Mouse (Mus musculus): ENCODE data around the gene Hpf1. TPM values are rescaled to one million over a fixed set of nuclear protein-coding genes. Genes with fewer than 3 reads are reported as not detected.

The Hpf1 gene
- total and polyA plus RNA-seq, 2 experiments from 2014 or later: 47.0 to 110 TPM

GRCm38 (mm10) chr8:60891757-60892156, 1.5 kb downstream of the Hpf1 start:
- Histone ChIP-seq H3K27me3 (ENCODE audit: insufficient read depth, low read length) (no peaks in the 10 kb centered on the region), H3K4me2 (ENCODE audit: low read depth) (no peak overlapping the region), H3K9ac (no peak overlapping the region), H3K9me3 (ENCODE audit: low read length) (no peaks in the 10 kb centered on the region), H3K27ac (ENCODE audit: low read depth, low read length) (no peak overlapping the region), H3K4me1 (ENCODE audit: insufficient read depth) (peaks cover 9% of the 10 kb centered on the region), H3K36me3 (ENCODE audit: insufficient read depth) (no peaks in the 10 kb centered on the region), H3K4me3 (ENCODE audit: low read depth, low read length) (no peak overlapping the region)
- ATAC-seq (no peak), DNase-seq (no peak)
- WGBS: 97% methylated on average over 4 of the region's 4 CpGs
- TF ChIP-seq CTCF (IDR thresholded peaks at IDR 0.05; ENCODE audit: low read depth): no peak

DNA sequence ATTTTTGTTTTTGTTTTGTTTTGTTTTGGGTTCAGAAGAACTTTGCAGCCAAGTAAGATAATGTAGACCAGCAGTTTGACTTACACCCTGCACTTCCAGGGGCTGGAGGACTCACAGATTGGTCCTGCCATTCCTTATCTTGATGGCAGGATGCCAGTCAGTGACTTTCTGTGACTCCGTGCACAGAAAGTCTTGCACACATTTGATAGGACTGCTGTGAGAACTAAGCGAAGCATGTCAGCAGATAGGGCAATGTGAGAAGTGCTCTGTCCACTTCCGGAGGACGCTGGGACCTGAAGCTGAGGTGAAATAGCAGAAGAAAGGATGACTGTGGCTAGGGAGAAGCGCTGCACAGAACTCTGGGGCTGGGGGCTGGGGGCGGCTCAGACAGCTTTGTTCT, 5.7 kb downstream of the Hpf1 start:
- Histone ChIP-seq H3K4me2 (ENCODE audit: low read depth) (no peak overlapping the region), H3K9ac (no peak overlapping the region), H3K36me3 (ENCODE audit: insufficient read depth) (no peaks in the 10 kb centered on the region), H3K9me3 (ENCODE audit: low read length) (no peaks in the 10 kb centered on the region), H3K4me3 (ENCODE audit: low read depth, low read length) (no peak overlapping the region), H3K27me3 (ENCODE audit: insufficient read depth, low read length) (no peaks in the 10 kb centered on the region), H3K27ac (ENCODE audit: low read depth, low read length) (no peak overlapping the region), H3K4me1 (ENCODE audit: insufficient read depth) (peaks cover 8% of the 10 kb centered on the region)
- TF ChIP-seq CTCF (IDR thresholded peaks at IDR 0.05; ENCODE audit: low read depth): no peak
- WGBS: 91% methylated on average over 6 of the region's 6 CpGs
- DNase-seq: no peak
- no peak for ATAC-seq

DNA sequence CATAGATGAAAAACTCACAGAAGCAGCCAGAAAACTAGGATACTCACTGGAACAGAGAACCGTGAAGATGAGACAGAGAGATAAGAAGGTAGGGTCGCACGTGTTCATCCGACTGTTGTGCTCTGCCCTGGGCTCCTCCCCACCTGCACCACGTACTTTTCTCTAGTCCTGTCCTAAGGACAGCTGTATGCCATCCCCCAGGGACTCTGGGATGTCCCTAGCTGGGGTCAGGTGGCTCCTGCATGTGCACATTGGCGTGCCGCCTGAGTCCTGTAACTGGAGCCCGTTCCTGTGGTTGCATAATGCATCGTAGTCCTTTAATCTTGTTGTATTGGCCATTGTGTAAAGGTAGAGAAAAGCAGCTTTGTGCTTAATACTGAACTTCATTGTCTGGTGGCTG, 9.9 kb downstream of the Hpf1 start:
- H3K27ac ChIP-seq (ENCODE audit: low read depth, low read length): no peak overlapping the region
- ATAC-seq: no peak
- no peaks in the 10 kb centered on the region for H3K4me1 ChIP-seq (ENCODE audit: insufficient read depth)
- no peaks in the 10 kb centered on the region for H3K27me3 ChIP-seq (ENCODE audit: insufficient read depth, low read length)
- no peaks in the 10 kb centered on the region for H3K9me3 ChIP-seq (ENCODE audit: low read length)
- 63% methylated on average over 9 of the region's 9 CpGs for WGBS
- no peak for DNase-seq
- H3K4me2 ChIP-seq (ENCODE audit: low read depth): no peak overlapping the region
- no peak overlapping the region for H3K9ac ChIP-seq
- no peak for TF ChIP-seq CTCF (IDR thresholded peaks at IDR 0.05; ENCODE audit: low read depth)
- H3K4me3 ChIP-seq (ENCODE audit: low read depth, low read length): no peak overlapping the region
- peaks cover 4% of the 10 kb centered on the region; the same call in 1 of the 2 replicates for H3K36me3 ChIP-seq (ENCODE audit: insufficient read depth)

DNA sequence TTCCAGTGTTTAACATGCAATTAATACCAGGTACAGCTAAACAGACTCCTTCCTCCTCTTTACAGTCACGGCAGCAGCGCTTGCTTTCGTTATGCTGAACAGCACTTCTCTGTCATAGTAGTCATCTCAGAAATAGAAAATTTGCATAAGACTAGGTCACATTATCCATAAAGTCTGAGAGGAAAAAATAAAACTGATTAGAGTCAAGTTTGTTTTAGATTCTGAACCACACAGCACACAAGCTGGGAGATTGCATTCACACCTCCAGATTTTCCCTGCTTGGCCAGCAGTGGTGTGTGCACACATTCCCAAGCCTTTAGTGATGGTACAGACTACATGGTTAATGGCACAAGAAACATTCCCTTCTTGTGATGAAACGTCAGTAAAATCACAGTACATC, 21.9 kb downstream of the Hpf1 start:
- no peaks in the 10 kb centered on the region for H3K4me1 ChIP-seq (ENCODE audit: insufficient read depth)
- H3K9me3 ChIP-seq (ENCODE audit: low read length): no peaks in the 10 kb centered on the region
- H3K36me3 ChIP-seq (ENCODE audit: insufficient read depth): peaks cover 6% of the 10 kb centered on the region
- 64% methylated on average over 4 of the region's 4 CpGs for WGBS
- DNase-seq (no peak), ATAC-seq (peak; percentile 27)
- no peak for TF ChIP-seq CTCF (IDR thresholded peaks at IDR 0.05; ENCODE audit: low read depth)
- H3K9ac ChIP-seq: no peak overlapping the region
- H3K27me3 ChIP-seq (ENCODE audit: insufficient read depth, low read length): no peaks in the 10 kb centered on the region
- H3K4me2 ChIP-seq (ENCODE audit: low read depth): no peak overlapping the region
- H3K4me3 ChIP-seq (ENCODE audit: low read depth, low read length): no peak overlapping the region
- no peak overlapping the region for H3K27ac ChIP-seq (ENCODE audit: low read depth, low read length)

DNA sequence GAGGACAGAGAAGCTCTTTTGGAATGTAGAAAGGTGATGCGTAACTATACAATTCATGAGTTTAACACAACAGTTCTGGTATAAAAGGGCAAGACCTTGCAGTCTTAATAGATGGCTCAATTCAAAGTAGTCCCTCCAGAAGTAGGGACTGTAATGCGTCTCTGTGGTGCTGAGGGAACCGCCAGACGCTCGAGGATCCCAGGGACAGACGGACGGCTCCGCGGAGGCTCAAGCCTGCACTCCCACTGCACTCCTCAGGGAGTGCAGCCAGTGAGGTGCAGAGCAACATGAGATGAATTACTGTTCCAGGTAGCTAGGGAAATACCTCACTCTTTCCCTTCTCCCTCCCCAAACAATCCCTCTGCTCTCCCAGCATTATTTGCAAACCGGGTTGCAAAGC, 22.3 kb downstream of the Hpf1 start:
- H3K27me3 ChIP-seq (ENCODE audit: insufficient read depth, low read length): no peaks in the 10 kb centered on the region
- H3K9ac ChIP-seq: no peak overlapping the region
- H3K36me3 ChIP-seq (ENCODE audit: insufficient read depth): peaks cover 6% of the 10 kb centered on the region
- no peak overlapping the region for H3K27ac ChIP-seq (ENCODE audit: low read depth, low read length)
- WGBS: 58% methylated on average over 10 of the region's 10 CpGs
- ATAC-seq (no peak), DNase-seq (no peak)
- no peaks in the 10 kb centered on the region for H3K4me1 ChIP-seq (ENCODE audit: insufficient read depth)
- H3K4me2 ChIP-seq (ENCODE audit: low read depth): no peak overlapping the region
- no peak overlapping the region for H3K4me3 ChIP-seq (ENCODE audit: low read depth, low read length)
- no peak for TF ChIP-seq CTCF (IDR thresholded peaks at IDR 0.05; ENCODE audit: low read depth)
- no peaks in the 10 kb centered on the region for H3K9me3 ChIP-seq (ENCODE audit: low read length)

- DNase-seq (no peak), ATAC-seq (no peak)
- TF ChIP-seq CTCF (IDR thresholded peaks at IDR 0.05; ENCODE audit: low read depth): no peak
- Histone ChIP-seq H3K27me3 (ENCODE audit: insufficient read depth, low read length) (no peaks in the 10 kb centered on the region), H3K27ac (ENCODE audit: low read depth, low read length) (no peak overlapping the region), H3K4me1 (ENCODE audit: insufficient read depth) (no peaks in the 10 kb centered on the region), H3K9me3 (ENCODE audit: low read length) (no peaks in the 10 kb centered on the region), H3K4me3 (ENCODE audit: low read depth, low read length) (no peak overlapping the region), H3K9ac (no peak overlapping the region), H3K36me3 (ENCODE audit: insufficient read depth) (0 out of 2 replicates have a peak, but pooled peaks cover 4% of the 10 kb centered on the region), H3K4me2 (ENCODE audit: low read depth) (no peak overlapping the region)
- WGBS: 86% methylated on average over 3 of the region's 3 CpGs
Measured at GRCm38 (mm10) chr8:60919069-60919468, 28.9 kb downstream of the Hpf1 start.

GRCm38 (mm10) chr8:60920176-60920575, 30.0 kb downstream of the Hpf1 start:
- Histone ChIP-seq H3K9ac (no peak overlapping the region), H3K4me3 (ENCODE audit: low read depth, low read length) (no peak overlapping the region), H3K9me3 (ENCODE audit: low read length) (no peaks in the 10 kb centered on the region), H3K27ac (ENCODE audit: low read depth, low read length) (no peak overlapping the region), H3K36me3 (ENCODE audit: insufficient read depth) (0 out of 2 replicates have a peak, but pooled peaks cover 4% of the 10 kb centered on the region), H3K27me3 (ENCODE audit: insufficient read depth, low read length) (no peaks in the 10 kb centered on the region), H3K4me1 (ENCODE audit: insufficient read depth) (no peaks in the 10 kb centered on the region), H3K4me2 (ENCODE audit: low read depth) (no peak overlapping the region)
- no peak for TF ChIP-seq CTCF (IDR thresholded peaks at IDR 0.05; ENCODE audit: low read depth)
- DNase-seq (no peak), ATAC-seq (no peak)
- 91% methylated on average over 4 of the region's 4 CpGs for WGBS

- no peak for ATAC-seq
Measured at GRCm38 (mm10) chr8:60933617-60934016, 43.4 kb downstream of the Hpf1 start.

More at GRCm38 (mm10) chr8:60933617-60934016, 43.4 kb downstream of the Hpf1 start:
- TF ChIP-seq CTCF (IDR thresholded peaks at IDR 0.05; ENCODE audit: low read depth): peak; percentile 22; the same call in 1 of the 2 replicates
- Histone ChIP-seq H3K4me2 (ENCODE audit: low read depth) (no peak overlapping the region), H3K27ac (ENCODE audit: low read depth, low read length) (no peak overlapping the region), H3K9me3 (ENCODE audit: low read length) (no peaks in the 10 kb centered on the region), H3K4me3 (ENCODE audit: low read depth, low read length) (no peak overlapping the region), H3K9ac (no peak overlapping the region), H3K36me3 (ENCODE audit: insufficient read depth) (peaks cover 13% of the 10 kb centered on the region; the same call in 1 of the 2 replicates), H3K27me3 (ENCODE audit: insufficient read depth, low read length) (no peaks in the 10 kb centered on the region), H3K4me1 (ENCODE audit: insufficient read depth) (no peaks in the 10 kb centered on the region)
- no peak for DNase-seq

Measured in forebrain, postnatal 0 days (tissue).